Mouse (Mus musculus) liver, embryonic 13.5 days (tissue): ENCODE measurements around the gene Arhgap10. TPM values are rescaled to one million over a fixed set of nuclear protein-coding genes. Genes with fewer than 3 reads are reported as not detected.

Experiments
- polyA plus RNA-seq: library from polyadenylated mRNA; unstranded; fragments of >200 nt; fragmentation: Nextera tagmentation; extraction: Ambion mirVana; gene quantifications from 2 replicates; pipeline ENCODE4 v1.2.1, GENCODE M21; 2015

The Arhgap10 gene
- polyA plus RNA-seq, 1 experiment from 2014 or later, result 7.9 TPM

Other genes with a start within 250 kb of the Arhgap10 start
- gene Prmt9, start 31.4 kb upstream of the Arhgap10 start, polyA plus RNA-seq, result 9.9 and 11.0 TPM in 2 replicates
- gene Tmem184c, start 92.7 kb upstream of the Arhgap10 start, polyA plus RNA-seq, result 5.6 and 7.1 TPM in 2 replicates
- gene Ednra, start 206.5 kb upstream of the Arhgap10 start, polyA plus RNA-seq, result 2.4 and 3.8 TPM in 2 replicates